Mouse (Mus musculus): ENCODE measurements around the gene Prelid3b. TPM values are rescaled to one million over a fixed set of nuclear protein-coding genes. Genes with fewer than 3 reads are reported as not detected.

Gene Prelid3b
- polyA plus RNA-seq, 1 experiment from 2014 or later, result 122 TPM

DNA sequence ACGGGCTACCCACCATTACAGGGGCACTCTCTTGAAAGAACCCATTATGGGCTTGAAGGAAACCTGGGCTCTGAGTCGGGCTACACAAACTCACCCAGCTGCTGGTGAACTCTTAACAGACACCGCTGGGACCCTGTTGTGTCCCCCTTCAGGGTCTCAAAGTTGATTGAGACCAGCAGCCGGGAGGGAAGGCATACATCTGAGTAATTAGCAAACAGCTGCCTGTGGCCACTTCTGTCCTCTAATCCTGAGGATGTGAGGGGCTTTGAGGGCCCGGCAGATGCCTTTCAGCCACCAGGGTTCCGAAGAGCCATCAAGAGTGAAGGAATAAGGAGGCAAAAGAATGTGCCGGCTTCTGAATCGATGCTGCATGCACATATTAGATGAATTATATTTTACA lies 26.0 kb downstream of the Prelid3b start:
- Histone ChIP-seq H3K27ac (peak overlapping the region; percentile 6; the same call in 1 of the 2 replicates), H3K27me3 (ENCODE audit: insufficient read depth, poor library complexity, severe bottlenecking) (no peaks in the 10 kb centered on the region), H3K4me3 (no peak overlapping the region), H3K4me1 (replicated peaks) (peaks cover 26% of the 10 kb centered on the region), H3K9me3 (no peaks in the 10 kb centered on the region), H3K36me3 (no peaks in the 10 kb centered on the region)
- 68% methylated on average over 8 of the region's 8 CpGs for WGBS
- no peak for DNase-seq (ENCODE audit: low spot score)

DNA sequence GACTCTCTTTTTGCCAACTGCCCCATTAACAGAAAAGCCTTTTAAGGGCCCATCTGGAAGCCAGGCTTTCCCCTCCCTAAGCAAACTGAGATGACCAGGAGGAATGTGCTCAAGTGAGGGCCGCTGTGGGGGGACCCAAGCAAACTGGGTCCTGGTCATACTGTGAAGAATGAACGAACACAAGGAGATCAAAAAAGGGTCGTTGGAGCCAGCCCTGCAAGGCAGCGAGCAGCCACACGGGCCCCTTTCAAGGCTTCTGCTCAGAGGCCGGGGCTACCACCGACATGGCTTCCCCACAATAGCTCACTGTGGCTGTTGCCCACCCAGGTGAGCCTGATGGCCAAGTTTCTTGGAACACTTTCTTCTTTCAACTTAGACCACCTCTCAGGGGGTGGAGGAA lies 26.4 kb downstream of the Prelid3b start:
- Histone ChIP-seq H3K4me3 (no peak overlapping the region), H3K27me3 (ENCODE audit: insufficient read depth, poor library complexity, severe bottlenecking) (no peaks in the 10 kb centered on the region), H3K36me3 (no peaks in the 10 kb centered on the region), H3K27ac (peak overlapping the region; percentile 6; the same call in 1 of the 2 replicates), H3K9me3 (no peaks in the 10 kb centered on the region), H3K4me1 (replicated peaks) (peaks cover 26% of the 10 kb centered on the region)
- no peak for DNase-seq (ENCODE audit: low spot score)
- WGBS, result 53% methylated on average over 7 of the region's 7 CpGs

DNA sequence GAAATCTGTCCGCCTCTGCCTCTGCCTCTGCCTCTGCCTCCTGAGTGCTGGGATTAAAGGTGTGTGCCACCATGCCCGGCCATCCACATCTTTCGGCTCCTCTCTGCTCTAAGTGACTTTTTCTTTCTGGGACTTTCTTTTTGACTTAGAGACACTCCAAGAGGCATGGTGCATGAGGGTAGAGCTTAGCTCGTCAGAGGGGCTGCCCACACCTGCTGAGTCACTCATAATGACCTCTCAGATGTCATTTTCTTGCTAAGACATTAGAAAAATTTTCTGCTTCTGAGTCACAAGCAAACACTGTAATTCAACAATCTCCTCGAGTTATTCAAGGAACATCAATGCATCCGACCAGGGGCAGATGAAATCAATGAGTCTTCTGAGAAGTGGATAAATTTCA lies 27.9 kb downstream of the Prelid3b start:
- no peaks in the 10 kb centered on the region for H3K36me3 ChIP-seq
- H3K9me3 ChIP-seq, result no peaks in the 10 kb centered on the region
- H3K4me3 ChIP-seq, result no peak overlapping the region
- no peaks in the 10 kb centered on the region for H3K27me3 ChIP-seq (ENCODE audit: insufficient read depth, poor library complexity, severe bottlenecking)
- peaks cover 26% of the 10 kb centered on the region for H3K4me1 ChIP-seq (replicated peaks)
- no peak overlapping the region for H3K27ac ChIP-seq
- 88% methylated on average over 6 of the region's 6 CpGs for WGBS
- DNase-seq (ENCODE audit: low spot score), result no peak

DNA sequence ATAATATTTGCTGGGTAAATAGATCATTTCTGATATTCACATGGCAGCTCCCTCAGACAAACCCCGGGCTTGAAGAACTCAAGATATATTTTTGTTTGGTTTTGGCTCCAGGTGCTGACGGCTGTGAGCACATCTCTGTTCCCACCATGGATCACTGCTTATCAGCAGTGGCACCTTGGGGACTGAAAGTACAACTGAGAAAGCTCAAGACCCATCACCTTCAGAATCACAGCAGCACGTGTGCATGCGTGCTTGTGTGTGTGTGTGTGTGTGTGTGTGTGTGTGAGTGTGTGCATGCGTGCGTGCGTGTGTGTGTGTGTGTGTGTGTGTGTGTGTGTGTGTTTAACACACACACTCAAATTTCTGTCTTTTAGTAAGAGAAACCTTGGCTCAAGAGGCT lies 28.5 kb downstream of the Prelid3b start:
- Histone ChIP-seq H3K27ac (no peak overlapping the region), H3K4me3 (no peak overlapping the region), H3K27me3 (ENCODE audit: insufficient read depth, poor library complexity, severe bottlenecking) (no peaks in the 10 kb centered on the region), H3K4me1 (replicated peaks) (peaks cover 33% of the 10 kb centered on the region), H3K36me3 (no peaks in the 10 kb centered on the region), H3K9me3 (no peaks in the 10 kb centered on the region)
- no peak for DNase-seq (ENCODE audit: low spot score)
- 84% methylated on average over 7 of the region's 7 CpGs for WGBS

DNA sequence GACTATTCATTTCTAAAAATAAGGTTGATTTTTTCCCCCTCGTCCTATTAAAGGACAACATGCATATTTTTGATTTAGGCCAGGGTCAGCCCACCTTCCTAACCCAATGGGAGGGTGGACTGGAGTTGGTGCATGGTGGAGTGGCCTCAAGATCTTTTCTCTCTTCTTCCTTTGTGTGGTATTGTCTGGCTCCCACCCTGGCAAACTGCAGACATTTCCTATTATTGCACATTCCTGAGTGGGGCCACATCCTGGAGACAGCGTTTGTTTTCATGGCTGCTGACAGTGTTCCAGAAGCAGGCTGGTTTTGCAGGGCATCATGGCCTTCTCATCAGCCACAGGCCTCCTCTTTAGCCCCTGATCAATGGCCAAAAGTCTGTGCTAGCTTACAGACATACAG lies 29.8 kb downstream of the Prelid3b start:
- no peaks in the 10 kb centered on the region for H3K36me3 ChIP-seq
- no peak for DNase-seq (ENCODE audit: low spot score)
- H3K4me1 ChIP-seq (replicated peaks), result peaks cover 46% of the 10 kb centered on the region
- H3K9me3 ChIP-seq, result no peaks in the 10 kb centered on the region
- 0 out of 2 replicates have a peak overlapping the region, but pooled peaks have one; percentile 56 for H3K27ac ChIP-seq
- no peak overlapping the region for H3K4me3 ChIP-seq
- 60% methylated on average over 2 of the region's 2 CpGs for WGBS
- no peaks in the 10 kb centered on the region for H3K27me3 ChIP-seq (ENCODE audit: insufficient read depth, poor library complexity, severe bottlenecking)

DNA sequence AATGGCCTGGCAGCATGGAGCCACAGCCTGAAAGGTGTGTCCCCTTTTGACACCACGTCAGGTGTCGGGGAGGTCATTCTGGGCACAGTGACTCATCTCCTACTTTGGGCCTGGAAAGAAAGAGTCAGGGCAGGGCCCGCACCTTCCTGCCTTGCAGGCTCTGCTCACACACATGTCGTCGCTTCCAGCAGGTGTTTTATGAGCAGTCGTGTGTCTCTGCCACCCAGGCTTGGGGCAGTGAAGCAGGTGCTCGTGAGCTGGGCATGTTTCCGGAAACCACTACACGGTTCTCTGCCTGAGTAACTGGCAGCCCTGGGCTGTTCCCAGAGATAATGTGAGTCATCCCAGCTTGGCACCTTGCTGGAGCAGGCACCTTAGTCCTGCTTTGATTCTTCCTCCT lies 30.4 kb downstream of the Prelid3b start:
- 85% methylated on average over 9 of the region's 9 CpGs for WGBS
- Histone ChIP-seq H3K4me3 (no peak overlapping the region), H3K4me1 (replicated peaks) (peaks cover 52% of the 10 kb centered on the region), H3K27ac (no peak overlapping the region), H3K27me3 (ENCODE audit: insufficient read depth, poor library complexity, severe bottlenecking) (no peaks in the 10 kb centered on the region), H3K36me3 (peaks cover under 1% of the 10 kb centered on the region; the same call in 1 of the 2 replicates), H3K9me3 (no peaks in the 10 kb centered on the region)
- DNase-seq (ENCODE audit: low spot score), result no peak

DNA sequence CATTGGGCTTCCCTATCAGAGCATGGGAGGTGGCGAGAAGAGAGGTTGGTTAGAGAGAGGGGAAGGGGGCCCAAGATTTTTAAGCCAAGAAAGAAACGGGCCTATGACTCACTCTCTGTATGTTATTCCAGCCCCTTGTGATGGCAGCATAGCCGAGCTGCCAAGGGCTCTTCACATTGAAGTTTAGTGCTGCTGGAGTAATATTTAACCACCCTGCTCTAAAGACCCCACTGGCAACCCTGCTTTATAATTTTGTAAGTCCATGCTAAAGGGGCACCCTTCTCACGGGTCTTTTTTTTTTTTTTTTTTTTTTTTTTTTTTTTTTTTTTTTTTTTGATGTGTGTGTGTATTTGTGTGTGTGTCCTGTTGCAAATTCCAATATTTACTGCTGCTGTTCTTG lies 31.0 kb downstream of the Prelid3b start:
- no peak overlapping the region for H3K4me3 ChIP-seq
- H3K27me3 ChIP-seq (ENCODE audit: insufficient read depth, poor library complexity, severe bottlenecking), result no peaks in the 10 kb centered on the region
- 87% methylated on average over 4 of the region's 4 CpGs for WGBS
- no peak overlapping the region for H3K27ac ChIP-seq
- H3K4me1 ChIP-seq (replicated peaks), result peaks cover 54% of the 10 kb centered on the region
- no peak for DNase-seq (ENCODE audit: low spot score)
- peaks cover 6% of the 10 kb centered on the region; the same call in 1 of the 2 replicates for H3K36me3 ChIP-seq
- H3K9me3 ChIP-seq, result no peaks in the 10 kb centered on the region

DNA sequence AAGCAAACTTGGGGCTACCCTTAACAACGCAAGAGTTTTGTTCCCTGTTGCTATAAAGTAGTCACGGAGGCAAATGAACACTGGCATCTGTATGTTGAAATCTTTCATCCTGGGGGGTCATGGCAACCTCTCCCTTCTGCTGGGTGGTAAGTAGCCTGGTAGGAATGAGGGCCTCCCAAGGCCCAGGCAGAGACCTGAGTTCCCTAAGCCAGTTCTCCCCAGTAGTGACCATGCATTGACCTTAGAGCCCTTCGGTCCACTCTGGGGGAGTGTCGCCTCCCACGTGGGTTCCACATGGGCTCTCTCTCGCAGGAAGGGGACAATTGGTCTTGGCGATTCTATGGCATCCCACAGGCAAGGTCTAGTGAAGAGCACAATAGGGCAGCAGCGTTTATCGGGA lies 32.9 kb downstream of the Prelid3b start:
- WGBS, result 76% methylated on average over 9 of the region's 9 CpGs
- H3K4me1 ChIP-seq (replicated peaks), result peaks cover 44% of the 10 kb centered on the region
- no peak for DNase-seq (ENCODE audit: low spot score)
- no peak overlapping the region; the same call in 1 of the 2 replicates for H3K27ac ChIP-seq
- H3K36me3 ChIP-seq, result peaks cover 23% of the 10 kb centered on the region
- no peak overlapping the region for H3K4me3 ChIP-seq
- no peaks in the 10 kb centered on the region for H3K9me3 ChIP-seq
- no peaks in the 10 kb centered on the region for H3K27me3 ChIP-seq (ENCODE audit: insufficient read depth, poor library complexity, severe bottlenecking)

DNA sequence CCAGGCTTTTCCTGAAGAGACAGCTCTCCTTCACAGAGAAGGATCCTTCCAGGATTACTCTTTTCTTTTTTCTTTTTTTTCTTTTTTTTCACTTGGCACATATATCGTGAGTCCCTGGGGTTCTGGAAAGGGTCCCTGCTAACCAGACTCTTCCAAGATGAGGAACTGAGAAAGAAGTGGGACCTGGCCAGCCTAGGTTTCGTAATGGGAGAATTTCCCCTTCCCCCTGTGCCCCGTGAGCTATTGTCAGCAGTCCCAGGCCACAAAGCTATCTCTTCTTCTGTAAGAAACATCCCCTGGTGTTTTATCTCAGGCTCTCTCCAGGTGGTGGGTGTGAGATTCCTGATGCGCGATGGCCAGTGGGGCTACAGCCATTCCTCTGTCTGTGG lies 33.4 kb downstream of the Prelid3b start:
- 42% methylated on average over 5 of the region's 5 CpGs for WGBS

DNA sequence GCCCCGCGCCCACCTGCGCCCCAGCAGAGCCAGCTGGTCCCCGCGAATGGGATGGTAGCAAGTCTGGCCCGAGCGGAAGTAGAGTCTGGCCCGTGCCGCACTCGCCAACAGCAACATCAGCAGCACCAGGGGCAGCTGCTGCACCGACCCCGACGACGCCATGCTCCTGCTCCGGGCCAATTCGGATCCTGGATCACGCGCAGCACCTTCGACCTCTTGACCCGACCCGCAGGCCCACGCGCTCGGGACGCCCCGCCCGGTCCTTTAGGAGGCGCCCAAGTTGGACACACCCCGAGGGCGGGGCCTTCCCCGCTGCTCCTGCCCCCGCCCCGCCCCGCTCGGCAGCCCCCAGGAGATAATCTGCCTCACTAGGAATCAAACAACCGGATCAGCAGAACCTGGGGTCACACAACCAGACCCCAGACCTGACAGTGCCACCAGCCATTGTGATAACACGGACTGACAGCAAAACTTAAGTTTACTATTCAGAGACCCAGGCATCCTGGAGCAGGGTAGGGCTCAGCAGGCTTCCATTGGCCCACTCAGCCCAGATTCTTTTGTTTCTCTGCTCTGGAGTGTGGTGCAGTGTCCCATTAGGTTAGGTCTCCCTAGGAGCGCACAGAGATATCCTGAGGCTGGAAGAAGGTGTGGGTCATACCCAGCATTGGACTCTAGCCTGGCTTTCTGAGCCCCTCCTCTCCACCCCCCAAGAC lies 34.0 kb downstream of the Prelid3b start, which contains the start of gene Ctsz:
Gene Ctsz, minus strand, starts transcription at position 303 of the 713 bp plus-strand sequence.
- under 1% methylated on average over 38 of the region's 38 CpGs for WGBS
- Histone ChIP-seq H3K4me1 (replicated peaks) (peaks cover 52% of the 10 kb centered on the region), H3K36me3 (peaks cover 33% of the 10 kb centered on the region), H3K4me3 (peak within 1 kb of the TSS; percentile 64), H3K27me3 (ENCODE audit: insufficient read depth, poor library complexity, severe bottlenecking) (no peaks in the 10 kb centered on the region), H3K27ac (peak within 1 kb of the TSS; percentile 91), H3K9me3 (no peaks in the 10 kb centered on the region)
- peak; percentile 79 for DNase-seq (ENCODE audit: low spot score)

More for the DNA sequence above, 33.4 kb downstream of the Prelid3b start:
- H3K36me3 ChIP-seq, result peaks cover 28% of the 10 kb centered on the region
- no peaks in the 10 kb centered on the region for H3K27me3 ChIP-seq (ENCODE audit: insufficient read depth, poor library complexity, severe bottlenecking)
- H3K4me1 ChIP-seq (replicated peaks), result peaks cover 48% of the 10 kb centered on the region
- DNase-seq (ENCODE audit: low spot score), result no peak
- H3K27ac ChIP-seq, result peak overlapping the region; percentile 91
- no peaks in the 10 kb centered on the region for H3K9me3 ChIP-seq
- H3K4me3 ChIP-seq, result peak overlapping the region; percentile 64; the same call in 1 of the 2 replicates

DNA sequence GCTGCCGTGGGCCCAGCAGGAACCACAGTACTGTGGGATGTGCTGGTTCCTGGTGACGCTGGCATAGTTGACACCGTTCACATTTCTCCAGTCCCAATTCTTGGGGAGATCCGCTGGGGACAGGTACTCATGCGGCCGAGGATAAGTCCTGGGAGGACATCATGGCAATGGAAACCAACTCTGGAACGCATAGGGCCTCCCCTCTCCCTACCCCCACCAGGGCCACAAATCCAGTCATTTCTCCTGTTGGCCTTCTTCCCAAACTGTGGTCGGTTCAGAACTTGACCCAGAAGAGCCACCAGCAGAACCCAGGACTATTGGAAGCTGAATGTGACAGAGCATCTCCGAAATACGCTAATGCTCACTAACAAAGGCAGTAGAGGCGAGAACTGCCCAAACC lies 34.7 kb downstream of the Prelid3b start:
- no peaks in the 10 kb centered on the region for H3K9me3 ChIP-seq
- WGBS, result 70% methylated on average over 11 of the region's 11 CpGs
- H3K27ac ChIP-seq, result peak overlapping the region; percentile 91
- no peaks in the 10 kb centered on the region for H3K27me3 ChIP-seq (ENCODE audit: insufficient read depth, poor library complexity, severe bottlenecking)
- H3K4me1 ChIP-seq (replicated peaks), result peaks cover 54% of the 10 kb centered on the region
- H3K36me3 ChIP-seq, result peaks cover 40% of the 10 kb centered on the region
- peak overlapping the region; percentile 64 for H3K4me3 ChIP-seq
- DNase-seq (ENCODE audit: low spot score), result no peak

DNA sequence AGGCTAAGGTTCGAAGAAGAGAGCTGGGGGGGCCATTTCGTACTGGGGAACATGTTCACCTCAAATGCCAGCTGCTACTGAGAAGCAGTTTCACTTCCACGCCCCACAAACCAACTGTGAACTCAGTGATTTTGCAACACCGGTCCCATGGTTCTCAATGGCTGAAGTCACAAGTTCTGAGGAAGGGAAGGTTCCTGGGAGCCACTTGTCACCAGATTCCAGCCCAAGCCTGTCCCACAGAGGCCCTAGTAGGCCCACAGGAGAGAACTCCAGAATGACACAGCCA lies 35.2 kb downstream of the Prelid3b start:
- 98% methylated on average over 4 of the region's 4 CpGs for WGBS
- no peak for DNase-seq (ENCODE audit: low spot score)
- Histone ChIP-seq H3K36me3 (peaks cover 44% of the 10 kb centered on the region), H3K27ac (peak overlapping the region; percentile 91), H3K27me3 (ENCODE audit: insufficient read depth, poor library complexity, severe bottlenecking) (no peaks in the 10 kb centered on the region), H3K9me3 (no peaks in the 10 kb centered on the region), H3K4me1 (replicated peaks) (peaks cover 49% of the 10 kb centered on the region), H3K4me3 (peak overlapping the region; percentile 64)

DNA sequence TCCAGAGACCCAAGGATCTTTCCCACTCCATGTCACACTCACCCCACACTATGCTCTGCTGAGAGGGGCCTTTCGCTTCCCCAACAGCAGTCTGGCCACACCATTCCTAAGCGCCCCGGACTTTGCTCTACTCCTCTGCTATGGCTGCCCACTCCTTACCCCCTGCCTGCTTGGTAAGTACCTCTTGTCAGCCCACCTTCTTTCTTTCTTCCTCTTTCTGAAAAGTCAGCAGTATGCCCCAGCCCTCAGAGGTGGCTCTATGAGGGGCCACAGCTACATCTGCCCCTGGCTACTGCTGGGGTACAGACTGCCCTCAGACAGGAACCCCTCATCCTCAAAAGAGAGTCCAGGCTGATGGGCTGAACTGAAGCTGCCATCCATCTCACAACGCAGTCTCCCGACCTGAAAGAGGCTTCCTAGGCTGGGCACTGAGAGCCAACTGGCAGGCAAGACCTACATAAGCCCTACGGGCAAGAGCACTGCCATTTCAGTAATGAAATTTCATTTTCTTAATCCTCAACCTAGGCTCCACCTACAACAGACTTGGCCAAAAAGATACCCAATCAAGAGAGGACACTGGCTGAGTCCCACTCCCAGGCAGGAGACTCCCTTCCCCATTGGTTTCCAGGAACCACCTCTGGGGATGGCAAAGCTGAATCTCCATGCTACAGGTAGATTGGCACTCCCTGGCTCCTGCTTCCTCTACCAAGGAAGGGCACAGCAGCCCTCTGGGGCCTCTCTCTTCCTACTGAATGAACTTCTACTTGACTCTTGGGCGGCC lies 35.8 kb downstream of the Prelid3b start:
- H3K36me3 ChIP-seq, result peaks cover 49% of the 10 kb centered on the region
- H3K27me3 ChIP-seq (ENCODE audit: insufficient read depth, poor library complexity, severe bottlenecking), result no peaks in the 10 kb centered on the region
- H3K4me1 ChIP-seq (replicated peaks), result peaks cover 46% of the 10 kb centered on the region
- H3K9me3 ChIP-seq, result no peaks in the 10 kb centered on the region
- H3K27ac ChIP-seq, result 0 out of 2 replicates have a peak overlapping the region, but pooled peaks have one; percentile 2
- no peak for DNase-seq (ENCODE audit: low spot score)
- no peak overlapping the region for H3K4me3 ChIP-seq
- WGBS, result 96% methylated on average over 7 of the region's 7 CpGs
